Mouse (Mus musculus): ENCODE measurements at regions not wholly inside any gene's neighbourhood (a gene's known extent, or its start where the extent isn't known, plus 50 kb on each side); places are given as distances from the start of the nearest gene placed in this dataset.

GRCm38 (mm10) chrX:143996716-143997115 lies 63.6 kb upstream of the Dcx start:
- peak; percentile 50 to 62 for DNase-seq (ENCODE audit: low spot score in 2 of 2)
